19 mouse cellular contexts compared by ENCODE assay signal in the genomic region with DNA sequence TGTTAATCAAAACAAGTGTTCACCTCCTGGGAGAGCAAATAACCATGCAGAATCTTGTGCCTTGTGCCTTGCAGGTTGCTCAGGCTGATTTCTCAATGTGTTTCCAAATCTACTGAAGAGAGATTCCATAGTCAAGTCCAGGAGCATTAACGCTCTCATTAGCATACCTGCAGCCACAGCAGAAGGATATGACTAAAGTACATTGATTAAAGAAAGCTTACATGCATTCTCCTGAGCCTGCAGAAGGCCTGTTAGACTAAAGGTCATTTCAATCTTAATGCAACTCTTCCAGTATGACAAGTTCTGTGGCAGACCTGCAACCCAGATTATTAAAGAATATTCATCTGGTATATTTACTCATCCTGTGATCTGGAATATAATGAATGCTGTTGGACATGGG.
"Had no signal": no experiment of that assay in that cellular context is flagged by ENCODE, and none has a peak within 500 bp of the region (broad histone marks: within the 10 kb centered on the region; RNA-seq: fewer than 3 reads in every experiment).

No protein-coding gene starts in this region.

- DNase-seq: lung, adult 18-20 months; lung, embryonic 14.5 days; lung, postnatal 10 days; lung, postnatal 4 days; midbrain, embryonic 14.5 days; retina, postnatal 1 day; right cerebral cortex, adult 18-20 months; right cerebral cortex, postnatal 25 days; right cerebral cortex, postnatal 4 days; thymus, adult 18-20 months; thymus, postnatal 14 days; thymus, postnatal 4 days had no signal

- H3K4me2 ChIP-seq: lung, embryonic 14.5 days; midbrain, embryonic 12.5 days; neural tube, embryonic 13.5 days; neural tube, embryonic 15.5 days; stomach, embryonic 15.5 days had no signal

- H3K27ac ChIP-seq: midbrain, embryonic 10.5 days; midbrain, embryonic 12.5 days; neural tube, embryonic 13.5 days; neural tube, embryonic 15.5 days; stomach, embryonic 15.5 days had no signal

- H3K36me3 ChIP-seq: midbrain, embryonic 10.5 days; midbrain, embryonic 12.5 days; neural tube, embryonic 13.5 days; neural tube, embryonic 15.5 days; stomach, embryonic 15.5 days had no signal

- H3K4me1 ChIP-seq: neural tube, embryonic 13.5 days; neural tube, embryonic 15.5 days; stomach, embryonic 15.5 days had no signal

- H3K4me3 ChIP-seq: midbrain, embryonic 10.5 days; midbrain, embryonic 12.5 days; myocyte; neural tube, embryonic 13.5 days; neural tube, embryonic 15.5 days; stomach, embryonic 15.5 days had no signal

- H3K27me3 ChIP-seq: midbrain, embryonic 12.5 days; neural tube, embryonic 13.5 days; neural tube, embryonic 15.5 days; stomach, embryonic 15.5 days had no signal

- H3K9me3 ChIP-seq: midbrain, embryonic 10.5 days; midbrain, embryonic 12.5 days; neural tube, embryonic 13.5 days; neural tube, embryonic 15.5 days; stomach, embryonic 15.5 days had no signal

- H3K9ac ChIP-seq: lung, embryonic 14.5 days; midbrain, embryonic 12.5 days; neural tube, embryonic 13.5 days; neural tube, embryonic 15.5 days; stomach, embryonic 15.5 days had no signal

- ATAC-seq: midbrain, embryonic 16.5 days had no signal
